Mouse (Mus musculus) neural tube, embryonic 13.5 days (tissue): ENCODE measurements around the gene Mcu. TPM values are rescaled to one million over a fixed set of nuclear protein-coding genes. Genes with fewer than 3 reads are reported as not detected.
A peak's percentile ranks its signal among the peaks of the same experiment; 100 is the strongest.

Experiments used
- ATAC-seq: fragments of 200-750 bp; cut with Nextera tagmentation; 2 replicates; pipeline ENCODE4 v1.8.0; 2017; ENCODE audit warnings: low read depth, mild to moderate bottlenecking, moderate TSS enrichment, moderate library complexity
- H3K27ac ChIP-seq: fragments of 300-500 bp; sonication (generic); replicated peaks from 2 replicates; pipeline ENCODE4 v1.5.1; 2015; ENCODE audit warnings: moderate library complexity, mild to moderate bottlenecking, inconsistent platforms
- H3K27me3 ChIP-seq: fragments of 300-500 bp; sonication (generic); 2 replicates; pipeline ENCODE4 v1.6.1; 2015; ENCODE audit warnings: mild to moderate bottlenecking, inconsistent platforms
- H3K36me3 ChIP-seq: fragments of 300-500 bp; sonication (generic); 2 replicates; pipeline ENCODE4 v1.6.1; 2015; ENCODE audit warnings: mild to moderate bottlenecking, inconsistent platforms
- H3K4me1 ChIP-seq: fragments of 300-500 bp; sonication (generic); replicated peaks from 2 replicates; pipeline ENCODE4 v1.6.1; 2015; ENCODE audit warnings: inconsistent platforms
- H3K4me2 ChIP-seq: fragments of 300-500 bp; sonication (generic); 2 replicates; pipeline ENCODE4 v1.6.1; 2015; ENCODE audit warnings: inconsistent platforms, mild to moderate bottlenecking, moderate library complexity
- H3K4me3 ChIP-seq: fragments of 300-500 bp; sonication (generic); 2 replicates; pipeline ENCODE4 v1.5.1; 2015; ENCODE audit warnings: mild to moderate bottlenecking, inconsistent platforms
- H3K9ac ChIP-seq: fragments of 300-500 bp; sonication (generic); 2 replicates; pipeline ENCODE4 v1.6.1; 2015; ENCODE audit warnings: moderate library complexity, mild to moderate bottlenecking, inconsistent platforms
- H3K9me3 ChIP-seq: fragments of 300-500 bp; sonication (generic); 2 replicates; pipeline ENCODE4 v1.6.1; 2016; ENCODE audit warnings: inconsistent platforms
- WGBS: fragments of 180-500 bp; shearing (Covaris S2); methylation state at CpG from one replicate; pipeline ENCODE4 v1.1.7; 2015; 5-methylcytosine and 5-hydroxymethylcytosine counted together
- polyA plus RNA-seq: library from polyadenylated mRNA; unstranded; fragments of >200 nt; fragmentation: Nextera tagmentation; extraction: Ambion mirVana; gene quantifications from 2 replicates; pipeline ENCODE4 v1.2.1, GENCODE M21; 2015

Gene Mcu
- polyA plus RNA-seq, 1 experiment from 2014 or later, result 34.4 TPM

GRCm38 (mm10) chr10:59523826-59524331 is 92.6 kb downstream of the Mcu start:
- Histone ChIP-seq H3K9ac (no peak overlapping the region), H3K27ac (no peak overlapping the region), H3K27me3 (no peaks in the 10 kb centered on the region), H3K9me3 (no peaks in the 10 kb centered on the region), H3K4me2 (no peak overlapping the region), H3K4me1 (0 out of 2 replicates have a peak, but pooled peaks cover 13% of the 10 kb centered on the region), H3K36me3 (no peaks in the 10 kb centered on the region), H3K4me3 (no peak overlapping the region)
- no peak for ATAC-seq
- WGBS, result 65% methylated on average over 8 of the region's 8 CpGs

DNA sequence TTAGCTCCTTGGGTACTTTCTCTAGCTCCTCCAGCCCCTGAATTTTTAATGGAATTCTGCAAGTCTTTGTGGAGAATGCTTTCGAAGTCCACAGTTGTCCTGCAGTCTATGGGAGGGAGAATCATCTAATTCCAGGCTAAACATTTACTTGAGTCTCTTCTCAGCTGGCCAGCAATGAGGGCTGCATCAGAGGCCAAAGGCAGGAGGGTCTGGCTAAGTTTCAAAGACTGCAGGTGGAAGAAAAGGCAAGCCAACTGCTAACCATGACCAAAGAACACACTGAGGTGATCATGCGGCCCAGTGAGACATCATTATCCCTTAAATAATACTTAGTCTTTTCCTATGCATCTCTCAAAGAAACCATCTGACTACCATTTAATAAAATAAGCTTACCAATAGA is 95.8 kb downstream of the Mcu start:
- no peaks in the 10 kb centered on the region for H3K27me3 ChIP-seq
- no peak overlapping the region for H3K4me2 ChIP-seq
- H3K9ac ChIP-seq, result no peak overlapping the region
- H3K27ac ChIP-seq, result no peak overlapping the region
- H3K36me3 ChIP-seq, result no peaks in the 10 kb centered on the region
- H3K4me1 ChIP-seq, result peaks cover 17% of the 10 kb centered on the region; the same call in 1 of the 2 replicates
- no peak for ATAC-seq
- 90% methylated on average over 2 of the region's 2 CpGs for WGBS
- H3K9me3 ChIP-seq, result no peaks in the 10 kb centered on the region
- no peak overlapping the region for H3K4me3 ChIP-seq

- no peaks in the 10 kb centered on the region for H3K9me3 ChIP-seq
- no peak overlapping the region for H3K4me2 ChIP-seq
- H3K36me3 ChIP-seq, result no peaks in the 10 kb centered on the region
- no peak overlapping the region for H3K27ac ChIP-seq
- 92% methylated on average over 3 of the region's 3 CpGs for WGBS
- peaks cover 13% of the 10 kb centered on the region; the same call in 1 of the 2 replicates for H3K4me1 ChIP-seq
- H3K9ac ChIP-seq, result no peak overlapping the region
- no peaks in the 10 kb centered on the region for H3K27me3 ChIP-seq
- no peak overlapping the region for H3K4me3 ChIP-seq
- ATAC-seq, result no peak
Measured at GRCm38 (mm10) chr10:59519411-59519810, 97.1 kb downstream of the Mcu start.

- H3K9ac ChIP-seq, result no peak overlapping the region
- peaks cover 15% of the 10 kb centered on the region for H3K4me1 ChIP-seq
- WGBS, result 84% methylated on average over 13 of the region's 13 CpGs
- no peaks in the 10 kb centered on the region for H3K27me3 ChIP-seq
- no peak overlapping the region; the same call in 1 of the 2 replicates for H3K27ac ChIP-seq
- peak; percentile 19; the same call in 1 of the 2 replicates for ATAC-seq
- no peaks in the 10 kb centered on the region for H3K9me3 ChIP-seq
- no peak overlapping the region for H3K4me2 ChIP-seq
- H3K4me3 ChIP-seq, result no peak overlapping the region
- H3K36me3 ChIP-seq, result no peaks in the 10 kb centered on the region
Measured at GRCm38 (mm10) chr10:59517201-59517600, 99.3 kb downstream of the Mcu start.

DNA sequence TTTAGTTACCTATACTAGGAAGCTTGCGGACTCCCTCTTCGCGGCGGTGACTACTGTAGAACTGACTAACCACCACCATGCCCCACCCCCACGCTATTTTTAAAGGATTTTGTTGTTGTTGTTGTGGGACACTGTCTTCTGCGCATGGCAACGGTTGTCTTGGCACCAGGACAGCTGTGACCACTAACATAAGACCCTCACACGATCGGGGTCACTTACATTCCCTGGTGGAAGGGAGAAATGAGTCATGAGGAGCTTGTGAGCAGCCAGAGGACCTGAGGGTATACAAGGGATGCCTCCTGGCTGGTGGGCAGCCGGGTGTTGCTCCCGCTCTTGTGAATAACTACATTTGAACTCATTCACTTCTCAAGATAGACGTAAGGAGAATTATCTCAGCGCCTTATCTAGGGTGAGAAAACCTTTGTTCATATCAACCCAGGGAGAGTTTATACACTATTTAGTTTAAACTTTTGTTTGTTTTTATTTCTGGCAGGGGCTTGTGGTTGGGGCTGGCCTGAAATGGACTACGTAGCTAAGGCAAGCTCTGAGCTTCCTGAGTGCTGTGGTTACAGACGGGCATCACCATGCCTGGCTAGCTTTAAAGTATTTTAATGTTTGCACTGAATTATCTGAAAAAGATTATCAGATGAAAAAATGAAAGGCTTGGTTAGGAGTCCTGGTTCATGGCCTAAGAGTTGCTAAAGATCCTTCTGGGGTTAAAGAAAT is 101.6 kb downstream of the Mcu start:
- 83% methylated on average over 15 of the region's 15 CpGs for WGBS
- Histone ChIP-seq H3K9ac (no peak overlapping the region), H3K4me3 (no peak overlapping the region), H3K4me1 (peaks cover 32% of the 10 kb centered on the region), H3K27ac (no peak overlapping the region), H3K27me3 (no peaks in the 10 kb centered on the region), H3K9me3 (no peaks in the 10 kb centered on the region), H3K4me2 (no peak overlapping the region), H3K36me3 (no peaks in the 10 kb centered on the region)
- ATAC-seq, result no peak

GRCm38 (mm10) chr10:59512173-59512572 is 104.3 kb downstream of the Mcu start:
- peak overlapping the region; percentile 56; the same call in 1 of the 2 replicates for H3K27ac ChIP-seq
- H3K36me3 ChIP-seq, result no peaks in the 10 kb centered on the region
- WGBS, result 89% methylated on average over 9 of the region's 9 CpGs
- H3K4me3 ChIP-seq, result no peak overlapping the region
- ATAC-seq, result no peak
- H3K4me1 ChIP-seq, result peaks cover 31% of the 10 kb centered on the region
- no peaks in the 10 kb centered on the region for H3K9me3 ChIP-seq
- no peak overlapping the region for H3K4me2 ChIP-seq
- H3K27me3 ChIP-seq, result no peaks in the 10 kb centered on the region
- no peak overlapping the region for H3K9ac ChIP-seq

GRCm38 (mm10) chr10:59511427-59511963 is 105.0 kb downstream of the Mcu start:
- H3K9ac ChIP-seq, result no peak overlapping the region
- WGBS, result 17% methylated on average over 14 of the region's 14 CpGs
- H3K9me3 ChIP-seq, result no peaks in the 10 kb centered on the region
- no peaks in the 10 kb centered on the region for H3K36me3 ChIP-seq
- peak overlapping the region; percentile 56 for H3K27ac ChIP-seq
- no peak overlapping the region for H3K4me3 ChIP-seq
- H3K27me3 ChIP-seq, result no peaks in the 10 kb centered on the region
- H3K4me2 ChIP-seq, result peak overlapping the region; percentile 37
- H3K4me1 ChIP-seq, result peaks cover 28% of the 10 kb centered on the region
- peak; percentile 29; the same call in 1 of the 2 replicates for ATAC-seq

DNA sequence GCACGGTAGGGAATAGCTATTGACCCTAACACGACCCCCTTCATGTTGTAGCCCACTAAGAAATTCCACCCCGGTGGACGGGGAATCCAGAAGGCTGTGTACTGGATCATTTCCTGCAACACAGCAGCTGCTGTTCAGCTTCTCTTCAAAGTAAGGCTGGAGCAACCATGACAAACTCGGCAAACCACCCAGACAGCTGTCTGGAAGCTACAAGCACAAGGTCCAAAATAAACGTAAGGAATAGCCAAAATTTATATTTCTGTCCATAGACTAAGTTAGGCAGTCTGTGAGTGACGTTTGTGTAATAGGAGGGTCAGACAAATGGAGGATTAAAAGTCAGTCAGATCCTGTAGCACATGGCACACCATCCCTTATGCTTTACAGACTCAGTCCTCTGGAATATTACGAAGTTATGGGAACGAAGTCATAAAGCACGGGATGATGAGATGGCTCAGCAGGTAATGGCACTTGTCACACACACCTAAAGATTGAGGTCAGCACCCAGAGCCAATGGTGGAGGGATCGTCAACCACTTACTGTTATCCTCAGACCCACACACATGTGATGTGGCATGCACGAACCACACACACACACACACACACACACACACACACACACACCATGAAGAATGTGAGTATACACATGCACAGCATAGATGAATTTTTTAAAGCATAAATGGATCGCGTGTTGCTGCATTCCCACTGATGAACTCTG is 105.6 kb downstream of the Mcu start:
- H3K4me2 ChIP-seq, result peak overlapping the region; percentile 37
- no peak overlapping the region for H3K9ac ChIP-seq
- no peaks in the 10 kb centered on the region for H3K36me3 ChIP-seq
- peaks cover 28% of the 10 kb centered on the region for H3K4me1 ChIP-seq
- WGBS, result 62% methylated on average over 14 of the region's 14 CpGs
- H3K27me3 ChIP-seq, result no peaks in the 10 kb centered on the region
- no peaks in the 10 kb centered on the region for H3K9me3 ChIP-seq
- peak overlapping the region; percentile 56 for H3K27ac ChIP-seq
- H3K4me3 ChIP-seq, result no peak overlapping the region
- ATAC-seq, result peak; percentile 41; the same call in 1 of the 2 replicates

DNA sequence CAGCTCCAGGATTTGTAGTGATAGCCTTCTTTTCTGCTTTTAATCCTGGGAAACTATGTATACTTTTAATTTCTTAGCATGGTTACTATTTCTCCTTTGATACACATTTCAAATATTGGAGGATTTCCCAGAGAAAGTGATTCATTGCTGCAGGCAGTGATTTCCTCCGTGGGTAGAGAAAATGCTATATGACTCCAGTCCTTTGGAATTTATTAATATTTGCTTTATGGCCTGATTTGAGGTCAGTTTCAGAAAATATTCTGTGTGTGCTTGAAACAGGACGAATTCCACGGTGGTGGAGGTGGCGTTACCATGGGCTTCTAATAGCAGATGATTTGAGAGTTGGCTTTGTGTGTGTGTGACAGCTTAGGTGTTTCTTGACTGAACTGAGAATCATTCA is 107.3 kb downstream of the Mcu start:
- Histone ChIP-seq H3K4me2 (no peak overlapping the region), H3K27me3 (no peaks in the 10 kb centered on the region), H3K36me3 (no peaks in the 10 kb centered on the region), H3K4me1 (peaks cover 31% of the 10 kb centered on the region), H3K9me3 (no peaks in the 10 kb centered on the region), H3K9ac (no peak overlapping the region), H3K4me3 (no peak overlapping the region), H3K27ac (no peak overlapping the region; the same call in 1 of the 2 replicates)
- WGBS, result 67% methylated on average over 4 of the region's 4 CpGs
- ATAC-seq, result no peak

- no peak for ATAC-seq
- Histone ChIP-seq H3K9ac (no peak overlapping the region), H3K4me1 (peaks cover 34% of the 10 kb centered on the region), H3K27ac (no peak overlapping the region), H3K9me3 (no peaks in the 10 kb centered on the region), H3K4me2 (no peak overlapping the region), H3K36me3 (no peaks in the 10 kb centered on the region), H3K4me3 (no peak overlapping the region), H3K27me3 (no peaks in the 10 kb centered on the region)
- WGBS, result 81% methylated on average over 5 of the region's 5 CpGs
Measured at GRCm38 (mm10) chr10:59506711-59507110, 109.8 kb downstream of the Mcu start.

DNA sequence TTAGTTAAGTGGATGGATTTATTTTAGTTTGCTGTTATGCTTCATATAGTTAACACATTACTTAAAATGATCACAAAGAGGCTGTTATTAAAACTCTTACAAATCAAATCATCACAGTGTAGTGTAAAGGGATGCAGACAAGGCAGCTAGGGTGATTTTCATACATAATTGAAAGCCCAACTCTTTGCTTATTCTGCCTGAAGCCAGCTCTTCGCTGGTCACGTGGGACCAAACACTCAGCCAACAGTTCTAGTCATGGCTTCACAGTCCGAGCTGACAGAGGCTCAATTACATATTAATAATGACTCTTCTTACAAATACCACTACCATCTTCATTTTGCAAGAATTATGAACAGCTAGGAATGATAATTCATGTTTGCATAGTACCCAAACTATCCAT is 112.2 kb downstream of the Mcu start:
- 46% methylated on average over 3 of the region's 3 CpGs for WGBS
- H3K27me3 ChIP-seq, result no peaks in the 10 kb centered on the region
- peak; percentile 59; the same call in 1 of the 2 replicates for ATAC-seq
- H3K27ac ChIP-seq, result no peak overlapping the region
- no peak overlapping the region for H3K4me3 ChIP-seq
- no peak overlapping the region for H3K9ac ChIP-seq
- H3K4me1 ChIP-seq, result peaks cover 21% of the 10 kb centered on the region
- no peaks in the 10 kb centered on the region for H3K36me3 ChIP-seq
- no peaks in the 10 kb centered on the region for H3K9me3 ChIP-seq
- peak overlapping the region; percentile 48; the same call in 1 of the 2 replicates for H3K4me2 ChIP-seq
